Comparison of ENCODE assay signal across 8 mouse cellular contexts in the genomic region with DNA sequence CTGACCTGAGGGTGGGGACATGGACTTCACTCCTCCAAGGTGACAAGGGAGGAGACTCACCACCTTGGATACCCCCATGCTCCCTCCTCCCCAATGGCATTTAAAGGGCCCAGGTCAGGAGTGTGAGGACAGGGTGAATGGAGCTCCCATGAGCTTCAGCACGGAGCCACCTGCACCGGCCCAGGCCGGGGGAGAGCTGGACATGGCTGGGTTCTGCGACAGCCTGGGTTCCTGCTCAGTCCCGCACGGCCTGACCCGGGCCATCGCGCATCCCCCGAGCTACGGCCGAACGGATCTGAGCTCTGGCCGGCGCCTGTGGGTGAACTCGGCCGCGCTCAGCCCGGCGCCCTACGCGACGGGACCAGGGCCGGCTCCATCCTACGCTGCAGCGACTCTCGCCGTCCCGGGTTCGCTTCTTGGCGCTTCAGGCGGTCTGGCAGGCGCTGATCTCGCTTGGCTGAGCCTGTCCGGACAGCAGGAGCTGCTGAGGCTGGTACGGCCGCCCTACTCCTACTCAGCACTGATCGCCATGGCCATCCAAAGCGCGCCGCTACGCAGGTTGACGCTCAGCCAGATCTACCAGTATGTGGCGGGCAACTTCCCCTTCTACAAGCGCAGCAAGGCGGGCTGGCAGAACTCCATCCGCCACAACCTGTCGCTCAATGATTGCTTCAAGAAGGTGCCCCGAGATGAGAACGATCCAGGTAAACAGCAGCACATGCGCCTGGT. TPM values are rescaled to one million over a fixed set of nuclear protein-coding genes. Genes with fewer than 3 reads are reported as not detected.
DNase-seq lines count a peak whose midpoint lies in the region; ATAC-seq and TF ChIP-seq lines count a peak whose summit lies in the region.

A gene (plus strand): TSS at position 72 of the 729 bp plus-strand sequence.

- no peak for DNase-seq in heart, adult 2 months
- peak; percentile 38 to 45 for DNase-seq in right cerebral cortex, postnatal 10 days (ENCODE audit: low spot score in 2 of 2)
- no peak for DNase-seq in right cerebral cortex, adult 18-20 months
- peak; percentile 43 for DNase-seq in hindbrain, postnatal 0 days (ENCODE audit: low spot score)
- no peak for DNase-seq in urinary bladder, adult 18-20 months (ENCODE audit: low spot score in 2 of 2)
- no peak for DNase-seq in c-Kit-positive CD71-positive TER-119-positive erythroid progenitor cells, embryonic 14.5 days (ENCODE audit: low spot score)

- 2% methylated on average over 51 of the region's 51 CpGs for WGBS in heart, embryonic 11.5 days (ENCODE audit: insufficient replicate concordance)
- WGBS in heart, adult 2 months = 3% methylated on average over 51 of the region's 51 CpGs
- WGBS in hindbrain, postnatal 0 days = 4% methylated on average over 51 of the region's 51 CpGs
- 3% methylated on average over 51 of the region's 51 CpGs for WGBS in stomach, embryonic 16.5 days

- H3K9ac ChIP-seq in heart, embryonic 11.5 days (ENCODE audit: low read depth, low read length) = no peak within 1 kb of the TSS
- H3K9ac ChIP-seq in heart, adult 2 months (ENCODE audit: low read depth, low read length) = no peak within 1 kb of the TSS
- no peak within 1 kb of the TSS; the same call in 1 of the 2 replicates for H3K9ac ChIP-seq in hindbrain, postnatal 0 days (replicated peaks; ENCODE audit: low read length)
- peak within 1 kb of the TSS; percentile 10; the same call in 1 of the 2 replicates for H3K9ac ChIP-seq in stomach, embryonic 16.5 days (ENCODE audit: low read length)

- TF ChIP-seq POLR2A in heart, adult 2 months (IDR thresholded peaks at IDR 0.05; ENCODE audit: insufficient read depth, low read depth, low read length) = no peak

- no peak within 1 kb of the TSS for H3K27ac ChIP-seq in heart, embryonic 11.5 days (ENCODE audit: low read depth, low read length)
- no peak within 1 kb of the TSS for H3K27ac ChIP-seq in heart, adult 2 months
- H3K27ac ChIP-seq in hindbrain, postnatal 0 days = no peak within 1 kb of the TSS
- no peak within 1 kb of the TSS for H3K27ac ChIP-seq in stomach, embryonic 16.5 days (ENCODE audit: low read length)

- no peaks in the 10 kb centered on the region for H3K9me3 ChIP-seq in heart, embryonic 11.5 days (replicated peaks; ENCODE audit: control insufficient read depth, low read length)
- H3K9me3 ChIP-seq in hindbrain, postnatal 0 days (ENCODE audit: low read length) = no peaks in the 10 kb centered on the region
- H3K9me3 ChIP-seq in stomach, embryonic 16.5 days (replicated peaks; ENCODE audit: control insufficient read depth, low read length) = no peaks in the 10 kb centered on the region

- H3K4me3 ChIP-seq in heart, embryonic 11.5 days (ENCODE audit: low read depth, low read length) = peak within 1 kb of the TSS; percentile 10
- no peak within 1 kb of the TSS for H3K4me3 ChIP-seq in heart, adult 2 months
- peak within 1 kb of the TSS; percentile 30 for H3K4me3 ChIP-seq in hindbrain, postnatal 0 days (ENCODE audit: low read length)
- no peak within 1 kb of the TSS; the same call in 1 of the 2 replicates for H3K4me3 ChIP-seq in stomach, embryonic 16.5 days (replicated peaks; ENCODE audit: low read length)

- 0 out of 2 replicates have a peak, but pooled peaks cover 5% of the 10 kb centered on the region for H3K4me1 ChIP-seq in heart, embryonic 11.5 days (ENCODE audit: control insufficient read depth, insufficient read depth, low read length)
- H3K4me1 ChIP-seq in heart, adult 2 months (ENCODE audit: control insufficient read depth, insufficient read depth, low read length) = no peaks in the 10 kb centered on the region
- peaks cover 9% of the 10 kb centered on the region; the same call in 1 of the 2 replicates for H3K4me1 ChIP-seq in hindbrain, postnatal 0 days (ENCODE audit: insufficient read depth, low read length)
- no peaks in the 10 kb centered on the region for H3K4me1 ChIP-seq in stomach, embryonic 16.5 days (ENCODE audit: control insufficient read depth, insufficient read depth, low read length)

- no peaks in the 10 kb centered on the region for H3K36me3 ChIP-seq in heart, embryonic 11.5 days (ENCODE audit: control insufficient read depth, insufficient read depth, low read length)
- no peaks in the 10 kb centered on the region for H3K36me3 ChIP-seq in heart, adult 2 months (ENCODE audit: control insufficient read depth, insufficient read depth, low read length)
- H3K36me3 ChIP-seq in hindbrain, postnatal 0 days (ENCODE audit: insufficient read depth, low read length) = no peaks in the 10 kb centered on the region
- H3K36me3 ChIP-seq in stomach, embryonic 16.5 days (ENCODE audit: control insufficient read depth, insufficient read depth, low read length) = no peaks in the 10 kb centered on the region

- TF ChIP-seq CTCF in heart, adult 2 months (IDR thresholded peaks at IDR 0.05) = no peak
- TF ChIP-seq CTCF in hindbrain, postnatal 0 days (IDR thresholded peaks at IDR 0.05; ENCODE audit: low read depth) = no peak

- no peaks in the 10 kb centered on the region for H3K79me2 ChIP-seq in heart, adult 2 months (replicated peaks; ENCODE audit: control insufficient read depth, insufficient read depth, low read length)

- peak within 1 kb of the TSS; percentile 52 for H3K4me2 ChIP-seq in heart, embryonic 11.5 days
- H3K4me2 ChIP-seq in hindbrain, postnatal 0 days (ENCODE audit: low read depth, low read length) = peak within 1 kb of the TSS; percentile 59
- peak within 1 kb of the TSS; percentile 21; the same call in 1 of the 2 replicates for H3K4me2 ChIP-seq in stomach, embryonic 16.5 days (ENCODE audit: low read depth, low read length)

- ATAC-seq in heart, embryonic 11.5 days (replicated peaks; ENCODE audit: insufficient number of reproducible peaks, low FRiP score, low TSS enrichment) = 0 out of 2 replicates have a peak, but pooled peaks have one; percentile 31
- ATAC-seq in hindbrain, postnatal 0 days = no peak
- ATAC-seq in stomach, embryonic 16.5 days (ENCODE audit: insufficient read depth, low FRiP score) = no peak

- H3K27me3 ChIP-seq in heart, embryonic 11.5 days (ENCODE audit: control insufficient read depth, insufficient read depth, low read length) = peaks cover 50% of the 10 kb centered on the region
- peaks cover 10% of the 10 kb centered on the region for H3K27me3 ChIP-seq in heart, adult 2 months (ENCODE audit: control insufficient read depth, insufficient read depth, low read length)
- H3K27me3 ChIP-seq in hindbrain, postnatal 0 days (ENCODE audit: insufficient read depth, low read length) = peaks cover 19% of the 10 kb centered on the region
- peaks cover 40% of the 10 kb centered on the region for H3K27me3 ChIP-seq in stomach, embryonic 16.5 days (ENCODE audit: control insufficient read depth, insufficient read depth, low read length)

- intact Hi-C loops in heart, adult 2 months (cut with DNase I) = no loop called here

- TF ChIP-seq EP300 in heart, adult 2 months (IDR thresholded peaks at IDR 0.05; ENCODE audit: insufficient read depth, low read depth, low read length) = no peak

RNA-seq across cellular contexts. Expression of the gene that starts here (rescaled TPM):
- polyA plus RNA-seq in heart, embryonic 11.5 days (2014; fragmentation: Nextera tagmentation; extraction: Ambion mirVana) = 0.10 and 0.15 TPM in 2 replicates
- not detected for total RNA-seq in heart, adult 2 months (2021)
- not detected in 2 replicates for polyA plus RNA-seq in heart, adult 2 months (2012; rRNA removed)
- total RNA-seq in hindbrain, postnatal 0 days (2014; rRNA removed) = 0.21 TPM in 1 of 2 replicates, not detected in the other
- polyA plus RNA-seq in hindbrain, postnatal 0 days (2015; fragmentation: Nextera tagmentation; extraction: Ambion mirVana) = 0.06 TPM in 1 of 2 replicates, not detected in the other
- polyA plus RNA-seq in stomach, embryonic 16.5 days (2015; fragmentation: Nextera tagmentation; extraction: Ambion mirVana) = not detected in 2 replicates

Comparison
In these comparisons a context has a peak if more than half of its experiments do, and no peak if none do; other contexts are left out.
1. DNase-seq: peak in right cerebral cortex, postnatal 10 days (2 of 2); none in heart, adult 2 months (0 of 2), right cerebral cortex, adult 18-20 months (single experiment), urinary bladder, adult 18-20 months (0 of 2) and c-Kit-positive CD71-positive TER-119-positive erythroid progenitor cells, embryonic 14.5 days (single experiment).
2. Peak in ATAC-seq, H3K4me3 ChIP-seq and H3K4me2 ChIP-seq in heart, embryonic 11.5 days; RNA of the gene not detected or under 1 TPM.
3. Peak in DNase-seq, H3K4me3 ChIP-seq and H3K4me2 ChIP-seq in hindbrain, postnatal 0 days; RNA of the gene not detected or under 1 TPM.
4. Peak in every context shown above with its lines, with median percentiles within 50 percentile points of each other: H3K4me2 ChIP-seq.